Mouse (Mus musculus) embryonic fibroblast, embryonic 13.5 days (primary cell): ENCODE data around the gene Olfr775. TPM values are rescaled to one million over a fixed set of nuclear protein-coding genes. Genes with fewer than 3 reads are reported as not detected.

Source experiments
- H3K27ac ChIP-seq: 2 replicates; pipeline ENCODE4 v1.5.1; 2012; ENCODE audit warnings: low read length, control low read depth, inconsistent platforms; ENCODE audit not compliant: insufficient read depth
- H3K4me1 ChIP-seq: 2 replicates; pipeline ENCODE4 v1.6.1; 2011; ENCODE audit warnings: low read length; ENCODE audit not compliant: control insufficient read depth, insufficient read depth
- H3K4me3 ChIP-seq: 2 replicates; pipeline ENCODE4 v1.5.1; 2011; ENCODE audit warnings: mild to moderate bottlenecking, control low read depth, low read length; ENCODE audit not compliant: insufficient read depth
- CTCF ChIP-seq: IDR thresholded peaks from 2 replicates; pipeline ENCODE4 v1.5.1; 2011; ENCODE audit warnings: mild to moderate bottlenecking, control low read depth, low read length, moderate library complexity, borderline replicate concordance; ENCODE audit not compliant: insufficient read depth
- POLR2A ChIP-seq: IDR thresholded peaks from 2 replicates; pipeline ENCODE4 v1.6.1; 2011; ENCODE audit warnings: low read depth, mild to moderate bottlenecking, control low read depth, low read length, moderate library complexity
- polyA plus RNA-seq: library from polyadenylated mRNA; stranded (reverse); fragments of >200 nt; gene quantifications from 2 replicates; pipeline ENCODE4 v1.2.4, GENCODE M21; 2011; ENCODE audit warnings: low read depth; ENCODE audit not compliant: missing spikeins, insufficient read length

The Olfr775 gene
- polyA plus RNA-seq: not detected in 2 replicates

- Histone ChIP-seq H3K4me3 (no peak within 1 kb of the TSS), H3K4me1 (no peaks in the 10 kb centered on the region), H3K27ac (no peak within 1 kb of the TSS)
- no peak for TF ChIP-seq CTCF
- TF ChIP-seq POLR2A: no peak
Observed at GRCm38 (mm10) chr10:129248112-129248511, at the start of gene Olfr775. TSS of gene Olfr775 (plus strand) at chr10:129248412.

- H3K4me1 ChIP-seq: no peaks in the 10 kb centered on the region
- no peak overlapping the region for H3K4me3 ChIP-seq
- no peak overlapping the region for H3K27ac ChIP-seq
- TF ChIP-seq POLR2A (no peak), CTCF (no peak)
Observed at GRCm38 (mm10) chr10:129230737-129231136, 17.5 kb upstream of the Olfr775 start.

- no peak within 1 kb of the TSS for H3K27ac ChIP-seq
- H3K4me1 ChIP-seq: no peaks in the 10 kb centered on the region
- TF ChIP-seq POLR2A: no peak
- no peak for TF ChIP-seq CTCF
- H3K4me3 ChIP-seq: no peak within 1 kb of the TSS
Observed at GRCm38 (mm10) chr10:129235904-129236303, 12.3 kb upstream of the Olfr775 start, which contains the start of gene Olfr774. TSS of gene Olfr774 (plus strand) at chr10:129236204.

- Histone ChIP-seq H3K4me3 (no peak within 1 kb of the TSS), H3K4me1 (no peaks in the 10 kb centered on the region), H3K27ac (no peak within 1 kb of the TSS)
- TF ChIP-seq POLR2A (no peak), CTCF (no peak)
Observed at GRCm38 (mm10) chr10:129258827-129259226, 10.6 kb downstream of the Olfr775 start, which contains the start of gene Olfr776. TSS of gene Olfr776 (plus strand) at chr10:129259127.

- TF ChIP-seq POLR2A: no peak
- TF ChIP-seq CTCF: no peak
- H3K27ac ChIP-seq: no peak within 1 kb of the TSS
- H3K4me3 ChIP-seq: no peak within 1 kb of the TSS
- H3K4me1 ChIP-seq: no peaks in the 10 kb centered on the region
Observed at GRCm38 (mm10) chr10:129271081-129271535, 22.9 kb downstream of the Olfr775 start, which contains the start of gene Olfr777. TSS of gene Olfr777 (minus strand) at chr10:129271485.

Other genes with a start within 250 kb of the Olfr775 start
- not detected in 2 replicates for gene Olfr763, start 237.6 kb upstream of the Olfr775 start, polyA plus RNA-seq
- not detected in 2 replicates for gene Olfr764-ps1, start 208.5 kb upstream of the Olfr775 start, polyA plus RNA-seq
- not detected in 2 replicates for gene Olfr765, start 198.4 kb upstream of the Olfr775 start, polyA plus RNA-seq
- not detected in 2 replicates for gene Olfr766-ps1, start 179.4 kb upstream of the Olfr775 start, polyA plus RNA-seq
- gene Olfr767, start 165.5 kb upstream of the Olfr775 start, polyA plus RNA-seq: not detected in 2 replicates
- gene Olfr768, start 149.0 kb upstream of the Olfr775 start, polyA plus RNA-seq: not detected in 2 replicates
- not detected in 2 replicates for gene Olfr769, start 130.6 kb upstream of the Olfr775 start, polyA plus RNA-seq
- gene Olfr770, start 109.4 kb upstream of the Olfr775 start, polyA plus RNA-seq: not detected in 2 replicates
- not detected in 2 replicates for gene Olfr771, start 83.7 kb upstream of the Olfr775 start, polyA plus RNA-seq
- not detected in 2 replicates for gene Olfr772, start 70.5 kb upstream of the Olfr775 start, polyA plus RNA-seq
- not detected in 2 replicates for gene Olfr773, start 61.0 kb upstream of the Olfr775 start, polyA plus RNA-seq
- gene Olfr774, start 12.2 kb upstream of the Olfr775 start, polyA plus RNA-seq: not detected in 2 replicates
- not detected in 2 replicates for gene Olfr776, start 10.7 kb downstream of the Olfr775 start, polyA plus RNA-seq
- gene Olfr777, start 23.1 kb downstream of the Olfr775 start, polyA plus RNA-seq: not detected in 2 replicates
- gene Olfr780, start 69.7 kb downstream of the Olfr775 start, polyA plus RNA-seq: not detected in 2 replicates
- gene Olfr781, start 80.4 kb downstream of the Olfr775 start, polyA plus RNA-seq: not detected in 2 replicates
- not detected in 2 replicates for gene Olfr782, start 100.4 kb downstream of the Olfr775 start, polyA plus RNA-seq
- not detected in 2 replicates for gene Olfr784, start 135.7 kb downstream of the Olfr775 start, polyA plus RNA-seq
- gene Olfr785, start 157.0 kb downstream of the Olfr775 start, polyA plus RNA-seq: not detected in 2 replicates
- not detected in 2 replicates for gene Olfr786, start 178.9 kb downstream of the Olfr775 start, polyA plus RNA-seq
- not detected in 2 replicates for gene Olfr787, start 213.4 kb downstream of the Olfr775 start, polyA plus RNA-seq
- gene Olfr788, start 222.6 kb downstream of the Olfr775 start, polyA plus RNA-seq: not detected in 2 replicates
- gene Olfr789, start 236.3 kb downstream of the Olfr775 start, polyA plus RNA-seq: not detected in 2 replicates